Mouse (Mus musculus) CH12F3 (cell line): Measurements from ENCODE around the gene Ovca2.

Source experiments
- in situ Hi-C: fragments of 300-500 bp; cut with MboI; formaldehyde crosslinking; loops from 2 replicates; pipeline ENCODE4 v1.14.3; 2020; ENCODE audit warnings: low sequenced_read_pairs

Gene Ovca2

GRCm38 (mm10) chr11:75157037-75157436 is 21.6 kb downstream of the Ovca2 start:
- in situ Hi-C loops, result loop anchor here (10.0 kb wide), 1 partner anchor 172 kb away; no protein-coding TSS in a partner anchor

DNA sequence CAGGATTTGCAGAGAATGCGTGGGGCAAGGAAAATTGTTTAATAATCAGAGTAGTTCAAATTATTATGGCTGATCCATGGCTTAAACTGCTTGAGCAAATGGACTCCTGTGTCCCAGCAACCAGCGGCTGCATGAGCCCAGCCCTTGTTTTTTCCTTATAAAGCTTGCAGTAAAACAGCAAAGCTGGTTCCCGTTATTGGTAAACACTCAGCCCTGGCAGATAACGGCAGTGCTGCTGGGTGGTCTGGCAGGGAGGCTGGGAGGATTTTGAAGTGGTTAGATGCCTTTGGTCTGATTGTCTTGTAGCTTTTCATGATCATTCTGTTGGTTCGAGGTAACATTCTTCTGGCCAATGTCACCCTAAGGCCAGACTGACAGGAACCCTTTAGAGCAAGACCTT is 22.2 kb downstream of the Ovca2 start:
- in situ Hi-C loops, result loop anchor here (10.0 kb wide), 1 partner anchor 172 kb away; no protein-coding TSS in a partner anchor

DNA sequence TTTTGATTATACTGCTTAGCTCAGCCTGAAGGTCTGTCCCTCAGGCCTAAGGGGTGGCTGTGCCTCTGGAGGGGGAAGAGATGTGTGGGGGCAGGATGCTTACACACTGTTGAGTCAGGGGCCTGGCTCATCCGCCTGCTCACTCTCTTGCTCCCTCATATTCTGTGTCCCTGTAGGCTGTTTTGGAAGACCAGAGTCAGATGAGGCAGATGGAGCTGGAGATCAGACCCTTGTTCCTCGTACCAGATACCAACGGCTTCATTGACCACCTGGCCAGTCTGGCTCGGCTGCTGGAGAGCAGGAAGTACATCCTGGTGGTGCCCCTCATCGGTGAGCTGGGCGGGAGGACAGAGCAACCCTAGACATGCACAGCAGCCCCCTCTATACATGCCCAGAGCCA is 22.6 kb downstream of the Ovca2 start:
- in situ Hi-C loops, result loop anchor here (10.0 kb wide), 1 partner anchor 171 kb away; no protein-coding TSS in a partner anchor

GRCm38 (mm10) chr11:75154053-75154585 is 24.5 kb downstream of the Ovca2 start:
- in situ Hi-C loops, result loop anchor here (10.0 kb wide), 1 partner anchor 169 kb away; no protein-coding TSS in a partner anchor

GRCm38 (mm10) chr11:75152603-75153557 is 25.8 kb downstream of the Ovca2 start:
- in situ Hi-C loops, result loop anchor here (10.0 kb wide), 1 partner anchor 168 kb away; no protein-coding TSS in a partner anchor

- in situ Hi-C loops, result loop anchor here (10.0 kb wide), 1 partner anchor 166 kb away; no protein-coding TSS in a partner anchor
Observed at GRCm38 (mm10) chr11:75150346-75150745, 28.3 kb downstream of the Ovca2 start.

- in situ Hi-C loops, result no loop called here
Observed at GRCm38 (mm10) chr11:75148332-75149035, 30.2 kb downstream of the Ovca2 start.

DNA sequence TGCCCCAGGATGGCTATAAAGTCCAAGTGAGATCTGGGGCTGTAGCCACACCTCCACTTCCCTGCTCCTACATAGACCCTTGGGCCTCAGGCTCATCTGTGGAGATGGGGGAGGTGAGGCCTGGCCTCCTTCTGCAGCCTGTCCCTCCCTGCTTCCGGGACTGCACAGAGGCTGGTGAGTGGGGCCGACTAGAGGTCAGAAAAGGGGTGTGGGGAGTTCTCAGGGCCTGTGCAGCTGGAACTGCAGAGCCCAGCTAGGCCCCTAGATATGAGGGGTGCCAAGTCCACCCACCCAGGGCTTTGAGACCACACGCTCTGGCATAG is 30.8 kb downstream of the Ovca2 start:
- in situ Hi-C loops, result no loop called here

- in situ Hi-C loops, result no loop called here
Observed at GRCm38 (mm10) chr11:75147106-75147845, 31.4 kb downstream of the Ovca2 start.

- in situ Hi-C loops, result no loop called here
Observed at GRCm38 (mm10) chr11:75145841-75146240, 32.8 kb downstream of the Ovca2 start.

DNA sequence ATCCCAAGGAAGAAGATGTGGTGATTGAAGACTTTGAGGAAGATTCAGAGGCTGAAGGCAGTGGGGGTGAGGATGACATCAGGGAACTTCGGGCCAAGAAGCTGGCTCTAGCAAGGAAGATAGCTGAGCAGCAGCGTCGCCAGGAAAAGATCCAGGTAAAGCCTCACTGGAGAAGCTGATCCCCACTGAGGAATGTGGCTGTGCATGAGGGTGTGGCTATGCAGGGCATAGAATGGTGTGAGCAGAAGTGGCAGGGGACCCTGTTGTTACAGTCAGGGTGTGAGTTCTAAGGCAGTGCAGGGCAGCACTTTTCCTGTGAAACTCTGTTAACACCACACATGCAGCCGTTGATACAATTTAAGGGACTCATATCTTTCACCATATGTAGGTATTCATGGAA is 35.9 kb downstream of the Ovca2 start:
- in situ Hi-C loops, result no loop called here

DNA sequence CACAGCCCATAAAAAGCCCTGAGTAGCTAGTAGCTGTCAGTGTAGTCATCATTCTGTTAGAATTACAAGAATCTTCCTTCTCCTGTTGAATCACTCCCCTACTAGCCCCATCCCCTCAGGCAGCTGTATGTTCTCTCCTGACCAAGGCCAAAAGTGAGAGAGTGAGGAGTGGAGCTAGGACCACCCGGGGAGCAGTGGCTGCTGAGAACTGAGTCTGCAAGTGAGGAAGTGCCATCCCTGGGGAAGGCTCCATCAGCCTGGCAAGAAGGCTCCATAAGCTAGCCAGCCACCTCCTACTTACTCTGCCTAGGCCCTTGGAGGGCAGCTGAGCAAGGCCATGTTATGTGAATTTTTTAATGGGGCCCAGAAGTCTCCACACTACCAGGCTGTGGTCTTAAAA is 36.7 kb downstream of the Ovca2 start:
- in situ Hi-C loops, result no loop called here

- in situ Hi-C loops, result no loop called here
Observed at GRCm38 (mm10) chr11:75141038-75141437, 37.6 kb downstream of the Ovca2 start.

GRCm38 (mm10) chr11:75140431-75140830 is 38.2 kb downstream of the Ovca2 start:
- in situ Hi-C loops, result no loop called here

- in situ Hi-C loops, result no loop called here
Observed at GRCm38 (mm10) chr11:75139122-75139963, 39.3 kb downstream of the Ovca2 start.

DNA sequence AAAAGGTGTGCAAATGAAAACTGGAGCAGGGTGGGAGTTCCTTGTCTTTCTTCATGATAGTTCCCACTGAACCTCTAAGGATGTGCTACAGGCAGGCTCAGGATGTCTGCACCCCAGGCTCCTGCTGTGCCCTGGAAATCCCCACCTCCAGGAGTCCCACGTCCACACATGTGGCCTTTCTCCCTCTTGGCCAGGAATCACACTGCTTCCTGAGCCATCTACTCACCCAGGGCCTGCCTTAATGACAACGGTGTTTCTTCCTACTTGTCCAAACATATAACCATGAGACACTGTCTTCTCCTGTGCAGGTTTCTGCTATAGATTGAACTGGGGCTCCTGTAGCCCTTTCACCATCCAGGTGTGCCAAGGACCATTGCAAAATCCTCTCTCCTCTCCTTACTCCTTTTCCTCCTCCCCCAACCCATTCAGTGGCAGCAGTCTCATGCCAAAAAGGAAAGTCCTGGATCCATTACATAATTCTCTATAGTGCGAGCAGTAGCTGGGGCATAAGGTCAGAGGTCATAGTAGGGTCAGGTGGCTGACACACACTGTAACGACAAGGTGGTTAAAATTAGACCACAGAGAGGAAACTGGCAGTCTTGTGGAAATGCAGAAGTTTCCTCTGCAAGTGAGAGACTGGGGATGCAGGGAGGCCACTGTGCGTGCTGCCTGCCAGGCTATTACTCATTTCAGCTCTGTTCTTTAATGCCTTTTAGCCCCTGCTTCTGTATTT is 41.8 kb downstream of the Ovca2 start:
- in situ Hi-C loops, result no loop called here

GRCm38 (mm10) chr11:75135358-75135757 is 43.3 kb downstream of the Ovca2 start:
- in situ Hi-C loops, result no loop called here

DNA sequence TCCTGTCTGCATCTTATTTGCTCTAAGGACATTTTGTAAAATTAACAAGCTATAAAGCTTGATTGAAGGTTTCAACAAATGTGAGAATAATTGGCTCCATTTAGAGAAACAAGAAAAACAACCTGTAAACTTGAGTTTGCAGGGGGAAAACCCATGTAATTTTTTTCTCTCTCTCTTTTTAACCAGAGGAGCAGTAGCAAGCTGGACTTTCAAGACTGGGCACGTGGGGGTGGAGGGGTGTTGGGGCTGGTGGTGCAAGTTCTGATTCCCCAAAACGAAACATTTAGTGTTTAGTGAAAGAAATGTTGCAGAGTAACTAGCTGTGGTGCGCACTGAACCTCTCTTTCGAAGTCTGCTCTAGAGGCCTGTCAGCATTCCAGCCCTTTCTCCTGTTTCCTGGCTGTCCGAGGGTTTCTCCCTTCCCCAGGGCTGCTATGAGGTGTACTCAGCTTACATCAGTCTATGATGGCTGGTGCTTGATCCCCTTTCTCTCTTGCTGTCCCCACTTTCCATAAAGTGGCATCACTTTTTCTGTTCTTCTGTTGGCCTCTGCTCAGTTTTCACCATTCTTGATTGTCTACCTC is 44.1 kb downstream of the Ovca2 start:
- in situ Hi-C loops, result no loop called here

DNA sequence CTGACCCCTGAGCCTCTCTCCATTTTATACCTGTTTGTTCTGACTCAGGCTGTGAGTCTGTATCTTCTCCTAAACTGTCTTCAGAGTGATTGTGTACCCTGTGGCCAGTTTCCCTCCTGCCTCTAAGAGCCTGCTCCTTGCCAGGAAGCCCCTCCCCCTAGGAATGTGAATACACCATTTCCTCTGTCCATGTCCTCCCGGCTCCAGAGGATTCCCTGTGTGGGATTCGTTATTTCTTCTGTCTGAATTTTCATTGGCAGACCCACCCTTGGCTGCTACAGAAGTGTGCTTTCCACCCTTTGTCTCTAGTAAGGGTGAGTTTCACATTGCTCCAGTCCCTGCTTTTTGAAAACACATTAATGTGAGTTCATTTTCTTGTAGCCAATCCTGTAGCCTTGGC is 44.7 kb downstream of the Ovca2 start:
- in situ Hi-C loops, result no loop called here
